Mouse (Mus musculus): ENCODE data around the gene Fam171a1.

Gene Fam171a1

GRCm38 (mm10) chr2:3267879-3268278, 153.9 kb downstream of the Fam171a1 start:
- no peak for DNase-seq (ENCODE audit: extremely low read depth, low read depth)

DNA sequence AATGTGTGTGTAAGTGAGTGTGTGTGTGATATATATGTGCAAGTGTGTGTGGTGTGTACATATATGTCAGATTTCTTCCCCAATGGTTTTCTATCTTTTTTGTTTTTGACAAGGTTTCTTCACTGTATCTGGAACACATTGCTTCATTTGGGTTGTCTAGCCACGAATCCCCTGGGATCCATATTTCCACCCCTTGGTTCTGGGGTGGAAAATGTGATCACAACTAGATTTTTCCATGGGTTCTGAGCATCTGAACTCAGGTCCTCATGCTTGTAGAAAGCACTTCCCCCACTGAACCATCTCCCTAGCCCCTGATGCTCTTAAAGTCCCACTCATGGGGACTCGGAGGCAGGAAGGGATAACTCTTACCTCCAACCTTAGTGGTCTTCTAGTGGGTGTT, 159.3 kb downstream of the Fam171a1 start:
- DNase-seq (ENCODE audit: extremely low read depth, low read depth), result no peak

GRCm38 (mm10) chr2:3276106-3276505, 162.1 kb downstream of the Fam171a1 start:
- no peak for DNase-seq (ENCODE audit: extremely low read depth, low read depth)
